Mouse (Mus musculus): ENCODE data around the gene Rnf4.

DNA sequence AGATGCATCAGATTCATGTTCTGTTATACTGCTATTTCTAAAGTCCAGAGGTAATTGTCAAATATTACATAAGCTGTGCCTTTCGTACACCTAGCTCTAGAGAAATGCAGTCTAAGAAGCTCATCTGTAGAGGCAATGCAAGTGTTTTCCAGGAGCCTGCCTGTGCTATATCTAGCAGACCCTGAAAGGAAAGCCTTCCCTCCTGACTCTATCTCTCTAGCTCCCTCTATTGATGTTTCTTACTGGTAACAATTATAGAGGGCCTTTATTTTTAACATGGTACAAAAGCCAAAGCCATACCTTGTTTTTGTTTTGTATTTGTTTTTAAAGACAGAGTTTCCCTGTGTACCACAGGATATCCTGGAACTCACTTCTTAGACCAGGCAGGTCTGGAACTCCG is 61.8 kb downstream of the Rnf4 start:
- TF ChIP-seq POLR2A (IDR thresholded peaks at IDR 0.05; ENCODE audit: low read depth, low read length) (no peak), CTCF (IDR thresholded peaks at IDR 0.05; ENCODE audit: extremely low read depth, insufficient read length, insufficient replicate concordance, low read depth, low read length) (no peak)
